Mouse (Mus musculus): Measurements from ENCODE around the gene Tram1l1.
"Not testable (repeated sequence)": the region's sequence is repeated elsewhere in the genome, so short reads cannot be mapped to it uniquely, and the experiment has no call there.

GRCm38 (mm10) chr3:124274928-124275609, 45.6 kb upstream of the Tram1l1 start:
- TF ChIP-seq TCF12 (IDR thresholded peaks at IDR 0.05; ENCODE audit: low read depth, low read length); MYC (IDR thresholded peaks at IDR 0.05; ENCODE audit: low read depth, low read length); POLR2AphosphoS2 (IDR thresholded peaks at IDR 0.05; ENCODE audit: low read depth, low read length); ETS1 (conservative IDR thresholded peaks at IDR 0.05; ENCODE audit: low read depth, low read length); E2F4 (IDR thresholded peaks at IDR 0.05; ENCODE audit: insufficient replicate concordance, low read depth, low read length); CHD2 (IDR thresholded peaks at IDR 0.05; ENCODE audit: low read length); TBP (conservative IDR thresholded peaks at IDR 0.05; ENCODE audit: low read depth, low read length); POLR2A (IDR thresholded peaks at IDR 0.05; ENCODE audit: low read depth, low read length); HCFC1 (IDR thresholded peaks at IDR 0.05; ENCODE audit: low read depth, low read length); PAX5 (IDR thresholded peaks at IDR 0.05; ENCODE audit: low read length); EP300 (IDR thresholded peaks at IDR 0.05; ENCODE audit: low read length): not testable (repeated sequence)
- TF ChIP-seq CTCF (conservative IDR thresholded peaks at IDR 0.05 in 1 of 2, IDR thresholded peaks at IDR 0.05 in 1 of 2; ENCODE audit: low read depth in 2 of 2, low read length in 2 of 2), result peak in 1 of 2 experiments; percentile 48; a peak in 1 of 4 replicates
- peak; percentile 45 for TF ChIP-seq RAD21 (IDR thresholded peaks at IDR 0.05; ENCODE audit: low read depth, low read length)

Data from CH12.LX (cell line).